Mouse (Mus musculus) right cerebral cortex, adult 18-20 months (tissue): ENCODE data around the gene Adam19.
A peak's percentile ranks its signal among the peaks of the same experiment; 100 is the strongest.

ENCODE experiments used
- DNase-seq: peaks from one replicate; pipeline ENCODE4 v3.0.0; 2022; ENCODE audit warnings: mixed read lengths

The Adam19 gene

DNA sequence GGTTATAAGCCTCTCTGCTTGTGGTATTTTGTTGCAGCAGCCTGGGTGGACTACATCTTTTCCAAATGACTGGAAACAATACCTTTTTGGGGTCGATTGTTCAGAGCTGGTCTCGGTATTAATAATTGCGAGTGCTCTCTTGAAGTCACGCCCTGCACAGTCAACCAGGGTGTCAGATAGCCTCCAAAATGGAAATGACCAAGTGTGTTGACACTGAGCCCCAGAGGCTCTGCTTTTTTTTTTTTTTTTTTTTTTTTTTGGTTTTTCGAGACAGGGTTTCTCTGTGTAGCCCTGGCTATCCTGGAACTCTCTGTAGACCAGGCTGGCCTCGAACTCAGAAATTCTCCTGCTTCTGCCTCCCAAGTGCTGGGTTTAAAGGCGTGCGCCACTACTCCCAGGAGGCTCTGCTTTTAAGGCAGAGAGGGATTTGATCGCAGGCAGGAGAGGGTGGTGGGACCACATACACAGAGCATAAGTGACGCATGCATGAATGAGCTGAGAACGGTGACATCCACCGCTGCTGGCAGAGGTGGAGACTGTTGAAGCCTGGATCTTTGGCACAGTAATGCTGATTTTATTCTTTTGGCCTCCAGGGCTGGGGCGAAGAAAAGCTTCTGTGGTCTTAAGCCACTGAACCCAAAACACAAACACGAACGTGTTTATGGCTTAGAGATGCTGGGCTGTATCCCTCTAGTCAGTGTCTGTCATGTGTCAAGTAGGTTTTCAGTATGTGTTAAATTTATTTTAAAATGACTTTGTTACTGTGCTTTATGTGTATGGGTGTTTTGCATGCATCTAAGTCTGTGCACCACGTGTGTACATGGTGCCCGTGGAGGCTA, 18.3 kb downstream of the Adam19 start:
- DNase-seq, result no peak

DNA sequence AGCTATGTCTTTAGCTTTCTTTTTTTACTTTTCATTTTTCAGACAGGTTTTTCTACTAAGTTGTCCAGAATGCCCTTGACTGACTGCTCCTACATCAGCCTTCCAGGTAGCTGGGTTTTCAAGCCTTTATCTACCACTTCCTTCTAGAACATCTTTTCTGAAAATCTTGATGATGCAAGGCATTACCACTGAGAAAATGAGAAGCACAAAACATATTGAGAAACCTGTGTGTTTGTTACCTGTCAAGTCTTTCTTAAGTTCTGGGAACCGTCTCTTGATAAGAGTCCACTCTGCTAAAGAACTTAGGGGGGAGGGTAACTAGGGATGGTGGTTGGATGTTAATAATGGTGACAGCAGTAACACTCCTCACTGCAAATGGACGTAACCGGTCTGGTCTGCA, 19.7 kb downstream of the Adam19 start:
- no peak for DNase-seq

DNA sequence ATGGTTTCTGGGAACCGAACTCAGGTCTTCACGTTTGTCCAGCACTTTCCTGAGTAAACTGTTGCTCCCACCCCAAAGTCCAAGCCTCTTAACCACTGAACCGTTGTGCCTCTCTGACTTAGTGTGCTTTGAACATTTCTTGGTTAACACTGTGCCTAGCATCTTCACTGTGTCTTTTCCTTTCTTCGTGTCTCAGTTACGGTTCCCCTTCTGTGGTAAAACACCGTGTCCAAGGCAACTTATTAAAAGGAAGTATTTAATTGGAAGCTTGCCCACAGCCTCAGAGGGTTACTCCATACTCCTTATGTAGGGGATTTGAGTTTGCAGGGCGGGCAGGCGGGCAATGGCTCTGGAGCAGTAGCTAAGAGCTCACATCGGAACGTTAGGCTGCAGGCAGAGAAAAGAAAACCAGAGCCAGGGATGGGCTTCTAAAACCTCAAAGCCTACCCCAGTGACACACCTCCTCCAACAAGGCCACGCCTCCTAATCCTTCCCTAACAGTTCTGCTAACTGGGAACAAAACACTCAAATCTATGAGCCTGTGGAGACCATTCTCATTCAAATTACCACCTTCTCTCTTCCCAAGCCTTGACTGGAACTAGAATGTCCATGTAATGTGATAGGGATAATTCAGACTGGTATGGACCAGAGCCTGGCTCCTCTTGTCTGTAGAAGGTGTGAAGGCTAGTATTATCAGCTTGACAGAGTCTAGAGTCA, 20.8 kb downstream of the Adam19 start:
- no peak for DNase-seq

DNA sequence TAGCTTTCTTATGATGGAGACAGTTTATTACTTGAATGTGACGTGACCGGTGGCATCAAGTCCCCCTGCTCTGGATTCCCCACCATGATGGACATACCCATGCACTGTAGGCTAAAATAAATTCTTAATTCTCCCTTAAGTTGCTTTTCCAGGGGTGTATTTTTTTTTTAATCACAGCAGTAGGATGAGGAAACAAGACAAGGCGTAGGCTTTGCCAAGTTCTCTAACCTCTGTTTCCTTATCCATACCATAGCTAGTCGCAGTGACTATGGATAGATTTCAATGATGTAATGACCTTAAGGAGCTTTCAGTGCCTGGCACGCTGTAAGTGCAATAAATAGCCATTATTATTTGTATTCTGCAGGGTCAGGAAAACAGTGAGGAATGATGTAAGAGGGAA, 21.5 kb downstream of the Adam19 start:
- DNase-seq, result no peak

DNA sequence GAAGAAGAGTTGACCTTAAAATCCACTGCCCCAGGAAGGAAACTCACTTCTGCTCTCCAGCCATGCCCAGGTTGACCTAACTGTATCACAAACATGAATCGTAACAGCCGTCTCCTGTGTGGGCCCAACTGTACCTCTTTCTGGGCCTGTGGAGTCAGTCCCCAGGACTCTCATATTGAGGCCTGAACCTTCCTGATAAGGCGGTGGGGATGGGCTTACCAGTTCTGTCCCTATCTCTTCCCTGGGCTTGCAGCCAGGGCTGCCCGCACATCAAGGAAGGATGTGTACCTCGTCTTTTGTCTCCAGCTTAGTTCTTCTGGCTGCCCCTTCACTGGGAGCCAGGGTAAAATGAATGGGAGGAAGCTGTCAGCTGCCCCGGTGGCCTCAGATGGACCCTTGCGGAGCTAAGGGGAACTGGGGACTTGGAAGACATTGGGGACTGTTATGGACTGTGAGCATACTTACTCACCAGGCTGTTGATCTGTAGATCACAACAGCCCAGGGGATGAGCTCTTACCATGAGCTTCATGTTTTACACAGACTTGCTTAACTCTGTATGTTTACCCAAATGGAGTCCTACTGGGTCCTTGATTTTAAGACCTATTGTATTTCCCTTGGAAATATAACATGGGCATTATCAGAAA, 22.1 kb downstream of the Adam19 start:
- DNase-seq, result no peak

DNA sequence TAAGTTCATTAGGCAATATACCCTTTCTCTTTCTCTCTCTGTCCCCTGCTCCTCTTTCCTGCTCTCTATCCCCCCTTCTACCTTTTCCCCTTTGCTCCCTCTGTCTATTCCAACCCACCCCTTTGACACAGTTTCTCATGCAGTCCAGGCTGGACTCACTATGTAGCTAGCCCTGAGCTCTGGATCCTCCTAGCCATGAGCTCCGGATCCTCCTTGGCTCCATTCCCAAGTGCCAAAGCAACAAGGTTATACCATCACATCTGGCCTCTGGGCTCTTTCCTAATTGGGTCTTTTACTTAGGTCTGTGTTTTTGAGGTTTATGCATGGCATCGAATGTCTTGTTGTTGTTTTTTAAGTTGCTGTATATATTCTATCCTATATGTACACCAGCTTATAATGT, 25.3 kb downstream of the Adam19 start:
- no peak for DNase-seq

DNA sequence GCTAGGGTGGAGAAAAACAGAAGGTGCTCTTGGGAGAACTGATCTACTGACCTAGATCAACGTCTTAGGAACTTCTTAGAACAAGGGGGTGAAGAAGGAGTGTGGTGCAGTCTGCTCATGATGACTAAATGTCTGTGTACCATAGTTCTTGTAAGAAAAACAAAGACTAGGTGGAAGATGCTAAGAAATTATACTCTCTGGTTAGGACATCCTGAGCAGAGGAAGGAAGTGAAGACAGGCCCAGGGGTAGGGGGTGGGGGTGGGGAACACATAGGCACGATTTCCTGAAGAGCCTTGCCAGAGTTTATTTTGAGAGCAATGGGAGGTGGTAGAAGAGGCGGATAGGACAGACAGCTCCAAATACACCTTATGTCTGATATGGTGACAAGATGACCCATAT, 27.6 kb downstream of the Adam19 start:
- no peak for DNase-seq

DNA sequence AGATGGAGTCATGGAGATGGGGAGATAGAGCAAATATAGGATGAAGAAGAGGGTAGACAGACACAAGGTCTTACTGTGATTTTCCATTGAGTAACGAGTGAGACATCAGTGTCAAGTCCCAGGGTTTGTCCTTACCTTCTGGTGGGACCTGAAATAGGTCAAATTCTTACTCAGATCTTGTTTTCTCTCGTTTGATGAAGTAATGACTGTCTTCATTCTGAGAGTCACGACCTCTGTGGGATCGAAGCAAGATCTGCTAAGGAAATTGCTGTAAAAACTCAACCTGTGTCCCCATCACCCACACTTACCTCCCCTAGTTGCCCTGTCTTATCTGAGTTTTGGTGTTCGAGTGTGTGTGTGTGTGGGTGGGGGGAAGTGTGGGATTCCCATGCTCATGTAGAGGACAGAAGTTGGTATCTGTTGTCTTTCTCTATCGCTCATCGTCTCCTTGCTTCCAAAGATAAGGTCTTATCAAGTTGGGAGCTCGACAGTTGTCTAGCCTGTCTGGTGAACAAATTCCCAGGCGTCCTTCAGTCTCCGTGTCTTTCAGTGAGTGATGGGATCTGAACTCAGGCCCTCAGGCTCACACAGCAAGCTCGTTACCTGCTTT, 28.1 kb downstream of the Adam19 start:
- no peak for DNase-seq

DNA sequence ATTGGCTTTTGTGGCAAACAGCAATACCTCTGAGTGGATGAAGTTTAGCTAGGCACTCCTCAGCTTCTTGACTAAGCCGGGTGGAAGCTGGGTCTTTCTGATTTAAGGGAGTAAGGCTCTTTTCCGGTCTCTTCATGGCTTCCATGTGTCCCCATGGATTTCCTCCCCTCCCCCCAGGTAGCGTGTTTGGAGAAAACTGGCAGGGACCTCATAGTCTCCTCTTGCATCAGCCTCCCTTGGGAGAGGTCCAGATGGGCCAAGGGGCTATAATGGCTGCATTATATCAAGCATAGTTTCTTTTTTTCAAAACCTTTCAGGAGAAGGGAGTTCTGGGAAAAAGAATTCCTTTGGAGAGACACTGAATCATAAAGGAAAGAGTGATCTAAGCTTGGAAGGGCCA, 28.8 kb downstream of the Adam19 start:
- no peak for DNase-seq

DNA sequence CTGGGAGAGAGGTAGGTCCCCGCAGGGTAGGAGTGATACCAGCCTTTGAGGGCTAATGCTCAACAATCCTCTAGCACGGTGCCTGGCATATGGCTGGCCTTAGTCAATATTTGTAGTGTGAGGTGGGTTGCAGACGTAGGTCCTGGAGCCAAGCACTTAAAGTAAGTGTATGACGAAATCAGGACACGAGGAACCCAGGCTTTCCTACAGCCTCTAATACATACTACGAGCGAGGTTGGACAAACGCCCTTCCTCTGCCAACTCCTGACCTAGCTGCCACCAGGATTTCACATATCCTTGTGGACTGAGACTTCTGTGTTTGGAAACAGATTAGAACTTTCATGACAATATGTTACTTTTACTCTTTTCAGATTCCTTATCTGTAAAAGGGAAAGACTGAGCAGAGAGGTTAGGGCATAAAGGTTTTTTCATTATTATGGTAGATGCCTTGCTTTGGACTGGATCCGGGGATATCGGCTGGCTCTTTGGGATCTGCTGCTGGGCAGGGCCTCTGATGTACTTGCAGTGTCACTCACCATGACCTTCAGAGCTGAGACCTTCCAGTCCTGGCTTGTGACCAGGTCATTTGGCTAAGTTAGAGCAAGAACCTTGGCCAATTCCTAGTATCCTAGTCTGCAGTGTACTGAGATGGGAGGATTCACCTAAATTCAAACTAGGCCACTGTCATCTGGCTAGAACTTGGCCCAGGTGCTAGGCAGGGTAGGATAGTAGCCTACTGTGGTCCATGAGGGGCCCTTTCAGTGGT, 29.8 kb downstream of the Adam19 start:
- DNase-seq, result no peak

DNA sequence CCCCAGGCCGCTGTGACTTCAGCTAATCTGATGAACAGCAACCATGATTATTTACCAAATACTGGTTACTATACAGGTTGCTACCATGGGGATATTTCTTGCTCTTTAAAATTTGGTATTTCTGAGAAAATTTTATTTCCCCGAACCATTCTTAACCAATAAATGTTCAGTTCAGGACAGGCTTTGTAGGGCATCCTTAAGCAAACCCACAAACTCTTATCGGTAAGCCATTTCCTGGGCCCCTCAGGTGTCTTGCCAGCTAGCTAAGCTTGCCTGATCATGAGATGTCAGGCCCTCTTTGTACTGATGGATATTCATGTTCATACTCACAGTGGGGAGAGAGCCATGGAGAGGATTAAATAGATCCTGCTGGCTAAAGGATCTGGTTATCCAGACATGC, 30.7 kb downstream of the Adam19 start:
- DNase-seq, result no peak

DNA sequence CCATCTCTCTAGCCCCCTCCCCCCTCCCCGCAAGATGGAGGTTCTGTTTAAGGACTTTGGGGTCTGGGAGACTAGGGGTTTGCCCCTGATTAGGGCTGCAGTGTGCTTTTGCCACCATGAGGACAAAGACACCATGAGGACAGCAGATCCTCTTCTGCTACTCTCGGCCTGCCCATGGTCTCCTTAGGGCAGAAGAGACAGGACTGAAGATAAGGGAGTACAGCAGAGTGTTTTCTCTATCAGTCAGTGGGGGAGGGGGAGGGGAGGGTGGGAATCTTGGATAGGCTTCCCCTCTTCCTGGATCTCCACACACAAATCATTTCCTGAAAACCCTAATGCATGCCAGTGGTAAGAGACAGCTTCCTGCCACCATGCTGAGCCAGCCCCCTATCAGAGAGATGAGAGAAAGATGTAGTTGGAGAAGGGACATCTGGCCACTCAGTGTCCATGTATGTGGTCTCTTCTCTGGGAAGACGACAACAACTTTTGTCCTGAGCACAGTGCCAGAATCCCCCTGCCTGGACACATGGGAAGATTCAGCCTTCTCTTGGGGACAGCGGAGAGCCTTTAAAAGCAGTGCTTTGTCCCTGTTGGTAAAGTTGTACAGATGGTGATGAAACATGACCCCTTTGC, 33.4 kb downstream of the Adam19 start:
- DNase-seq, result no peak

DNA sequence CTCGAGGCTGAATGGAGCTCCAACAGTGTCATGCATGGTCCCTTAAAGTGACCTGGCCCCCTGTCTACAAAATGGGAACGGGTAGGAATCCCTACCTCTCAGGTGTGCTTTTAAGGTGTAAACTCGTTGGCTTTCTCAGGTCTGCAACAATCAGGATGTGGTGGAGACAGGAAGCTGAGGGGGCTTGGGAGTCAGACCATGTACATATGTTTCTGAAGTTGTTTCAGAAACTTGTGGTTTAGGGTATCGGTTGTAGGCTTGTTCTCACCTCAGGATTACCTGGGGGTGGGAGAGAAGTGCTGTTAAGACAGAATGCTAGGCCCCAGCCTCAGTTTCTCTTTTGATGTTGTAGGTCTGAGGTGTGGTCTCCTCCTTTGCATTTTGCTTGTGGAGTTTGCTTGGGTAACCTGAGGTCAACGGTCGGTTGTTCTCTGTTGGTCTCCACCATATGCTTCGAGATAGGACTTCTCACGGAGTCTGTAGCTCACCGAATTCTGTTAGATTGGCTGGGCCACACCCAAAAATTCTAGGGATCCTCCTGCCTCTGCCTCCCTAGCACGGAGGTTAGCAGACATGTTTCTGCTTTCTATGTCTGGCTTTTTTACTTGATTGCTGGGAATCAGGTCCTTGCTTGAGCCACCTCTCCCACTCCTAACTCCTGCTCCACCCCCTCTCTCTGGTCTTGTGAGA, 34.4 kb downstream of the Adam19 start:
- DNase-seq, result no peak

DNA sequence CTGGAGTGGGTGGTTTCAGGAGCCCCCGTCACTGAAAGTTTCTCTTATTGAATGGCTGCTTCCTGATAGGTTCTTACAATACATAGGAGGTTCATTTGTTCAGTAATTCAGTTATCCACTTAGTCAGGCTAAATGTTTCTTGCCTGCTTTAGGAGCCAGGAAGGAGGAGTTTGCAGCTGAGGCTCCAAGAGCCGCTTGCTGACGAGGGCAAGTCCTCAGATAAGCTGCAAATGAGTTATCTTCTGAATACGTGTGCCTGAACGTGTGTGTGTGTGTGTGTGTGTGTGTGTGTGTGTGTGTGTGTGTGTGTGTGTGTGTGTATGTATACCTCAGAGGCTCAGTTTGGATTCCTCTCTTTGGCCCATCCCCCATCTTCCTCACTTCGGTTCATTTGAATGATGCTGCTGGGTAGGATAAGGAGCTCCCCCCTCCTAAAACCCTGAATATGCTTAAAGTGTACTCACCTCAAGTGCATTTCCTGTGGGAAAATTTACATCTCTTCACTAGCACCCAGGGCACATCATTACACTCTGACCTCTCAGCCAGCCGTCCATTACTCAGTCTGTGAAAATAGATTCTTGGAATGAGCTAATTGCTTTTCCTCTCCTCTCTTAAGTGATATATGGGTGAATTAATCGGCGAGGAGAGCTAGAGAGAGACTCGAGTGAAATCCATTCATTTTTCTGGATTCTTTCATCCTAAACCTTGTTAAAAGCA, 35.3 kb downstream of the Adam19 start:
- no peak for DNase-seq

DNA sequence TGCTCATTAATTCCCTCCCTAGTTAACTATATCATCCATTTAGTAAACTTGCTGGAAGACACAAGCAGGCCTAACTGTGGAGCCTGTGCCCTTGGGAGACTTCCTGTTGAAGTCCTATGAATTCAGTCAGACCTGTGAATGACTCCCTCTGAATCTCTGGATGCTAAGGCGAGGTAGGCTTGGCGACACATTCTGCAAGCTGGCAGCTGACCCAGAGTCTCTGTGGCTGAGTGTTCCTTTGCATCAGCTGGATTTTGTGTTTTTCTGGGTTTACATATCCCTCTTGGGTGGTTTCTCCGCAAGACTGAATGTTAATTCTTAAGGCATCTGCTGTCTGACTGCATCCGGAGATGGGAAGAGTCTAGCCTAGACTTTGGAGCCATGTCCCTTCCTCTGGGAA, 36.3 kb downstream of the Adam19 start:
- peak; percentile 31 for DNase-seq

DNA sequence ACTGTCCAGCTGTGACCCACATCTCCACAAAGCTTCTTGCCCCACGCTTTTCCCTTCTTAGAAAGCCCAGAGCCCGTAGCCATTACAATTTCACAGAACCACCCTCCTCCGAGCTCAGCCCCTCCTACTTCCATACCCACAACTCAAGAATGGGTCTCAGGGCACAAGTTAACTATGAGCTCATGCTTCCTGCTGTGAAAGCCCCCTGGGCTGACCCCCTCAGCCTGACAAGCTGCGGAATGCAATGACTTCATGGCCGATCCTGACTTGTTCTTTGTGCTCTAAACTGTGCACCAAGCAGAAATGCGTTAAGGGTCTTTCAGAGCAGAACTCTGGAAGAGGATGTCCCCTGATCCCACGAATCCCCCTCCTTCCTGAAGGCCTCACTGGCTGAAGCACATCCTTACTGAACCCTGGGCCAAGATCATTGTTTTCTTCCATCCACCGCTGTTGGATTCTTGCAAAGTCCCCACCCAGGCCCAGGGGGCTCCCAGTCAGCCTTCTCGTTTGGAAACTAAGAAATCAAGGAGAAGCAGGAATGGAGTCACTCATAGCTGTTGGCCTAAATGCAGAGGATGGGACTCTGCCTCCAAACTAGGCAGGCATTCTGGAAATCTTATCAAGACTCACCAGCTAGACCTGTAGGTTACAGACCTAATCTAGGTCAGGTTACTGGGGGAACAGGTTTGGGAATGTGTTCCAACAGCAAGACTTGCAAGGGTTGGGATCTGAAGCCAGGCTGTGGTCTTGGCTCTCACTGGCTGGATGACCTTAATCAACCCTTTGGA, 39.9 kb downstream of the Adam19 start:
- DNase-seq, result no peak

DNA sequence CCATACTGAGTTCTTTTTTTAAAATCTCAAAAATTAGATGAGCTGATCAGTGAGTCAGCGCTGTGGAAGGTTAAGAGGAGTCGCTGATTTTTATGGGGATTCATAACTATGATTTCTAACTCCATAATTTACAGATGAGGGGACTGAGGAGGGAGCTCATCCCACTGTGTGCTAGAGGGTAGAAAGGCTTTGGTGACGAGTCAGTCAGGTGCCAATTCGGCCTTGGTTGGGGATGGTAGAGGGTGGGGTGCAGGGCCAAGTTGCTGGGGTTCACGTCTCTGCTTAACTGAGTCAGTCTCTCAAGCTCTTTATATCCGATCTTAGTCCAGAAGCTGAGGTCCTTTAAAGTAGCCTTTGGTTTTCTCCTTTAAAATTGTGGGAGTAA, 40.5 kb downstream of the Adam19 start:
- no peak for DNase-seq

DNA sequence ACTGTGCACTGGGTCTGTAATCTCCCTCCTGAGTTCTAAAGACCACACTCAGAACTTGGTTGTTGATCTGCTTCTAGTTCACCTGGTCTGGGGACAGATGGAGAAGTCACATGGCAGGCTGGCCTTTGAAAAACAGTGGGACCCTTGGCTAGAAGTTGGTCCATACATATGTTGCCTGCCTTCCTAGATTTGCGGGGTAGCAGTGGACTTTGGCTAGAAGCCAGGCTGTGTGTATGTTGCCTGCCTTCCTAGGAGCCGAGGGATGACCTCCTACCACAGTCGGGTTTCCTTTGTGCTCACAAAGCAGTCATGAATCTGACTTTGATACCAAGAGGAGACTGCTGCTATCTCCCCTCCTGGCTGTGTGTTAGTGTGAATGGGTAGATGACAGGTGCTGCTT, 41.3 kb downstream of the Adam19 start:
- DNase-seq, result no peak

DNA sequence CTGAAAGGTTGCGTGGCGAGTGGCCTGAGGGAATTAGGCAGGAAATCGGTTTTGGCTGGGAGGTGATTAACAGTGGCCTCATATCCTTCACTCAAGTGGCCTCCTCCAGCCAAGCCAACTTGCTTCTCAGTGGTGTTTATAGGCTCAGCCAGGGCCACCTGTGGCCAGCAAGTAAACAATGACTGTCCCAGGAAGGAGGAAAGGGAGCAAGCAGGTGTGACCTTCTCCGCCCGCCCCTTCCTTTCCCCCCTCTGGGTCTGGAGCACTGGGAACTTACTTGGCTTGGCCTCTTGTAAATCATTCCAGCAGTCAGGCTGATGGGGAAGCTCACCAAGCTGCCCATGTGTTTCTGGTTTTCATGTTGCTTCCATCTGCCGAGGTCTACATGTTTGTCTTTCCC, 46.3 kb downstream of the Adam19 start:
- DNase-seq, result no peak

DNA sequence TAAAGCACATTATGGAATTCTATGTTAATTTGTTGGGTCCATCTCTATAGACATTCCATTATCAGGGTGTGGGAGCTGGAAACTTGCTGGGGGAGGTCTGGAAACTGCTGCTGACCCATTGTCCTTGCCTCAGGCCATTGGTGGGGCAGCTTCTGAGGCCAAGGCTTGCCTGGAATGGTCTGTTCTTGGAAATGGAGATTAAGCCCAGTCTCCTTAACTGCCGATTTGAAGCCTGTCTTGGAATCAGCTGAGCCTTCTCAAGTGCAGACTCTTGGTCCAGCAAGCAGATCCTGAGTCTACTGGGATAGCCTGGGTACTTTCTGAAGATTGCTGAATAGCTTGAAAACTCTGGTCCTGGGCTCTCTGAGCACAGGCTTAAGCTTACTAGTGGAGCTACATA, 51.3 kb downstream of the Adam19 start:
- no peak for DNase-seq
